Mouse (Mus musculus): Measurements from ENCODE around the gene Fcrlb.

Gene Fcrlb

DNA sequence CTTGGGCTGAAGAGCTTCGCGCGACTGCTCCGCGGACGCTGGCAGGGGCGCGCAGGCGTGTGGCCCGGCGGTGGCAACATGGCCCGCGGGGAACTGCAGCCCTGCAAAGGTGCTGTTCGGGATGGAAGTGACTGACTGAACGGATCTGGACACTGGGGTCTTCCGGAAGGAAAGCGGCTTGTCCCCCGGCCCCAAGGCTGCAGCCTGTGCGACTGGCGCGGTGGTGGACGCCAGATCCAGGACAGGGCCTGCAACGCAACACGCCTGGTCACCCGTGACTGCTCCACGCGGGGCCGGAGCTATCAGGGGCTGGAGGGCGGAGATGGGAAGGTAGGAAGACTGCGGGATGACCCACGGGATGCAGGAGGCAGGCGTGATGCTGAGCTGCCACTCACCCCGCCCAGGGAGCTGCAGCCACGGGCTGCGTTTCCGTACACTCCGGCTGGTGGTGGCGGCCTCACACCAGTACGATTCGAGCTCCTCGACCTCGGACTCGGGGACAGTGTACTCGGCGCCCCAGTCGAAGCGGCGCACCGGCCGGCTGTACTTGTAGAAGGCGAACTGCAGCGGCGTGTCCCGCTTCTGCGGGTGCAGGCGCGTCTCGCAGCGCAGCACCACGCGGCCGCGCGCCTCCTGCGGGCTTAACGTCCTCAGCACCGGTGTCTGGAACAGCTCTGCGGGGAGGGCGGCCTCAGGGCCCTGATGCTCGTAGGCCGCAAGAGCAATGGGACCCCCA is 5.1 kb downstream of the Fcrlb start:
- DNase-seq (ENCODE audit: low read depth, low spot score): peak; percentile 51

DNA sequence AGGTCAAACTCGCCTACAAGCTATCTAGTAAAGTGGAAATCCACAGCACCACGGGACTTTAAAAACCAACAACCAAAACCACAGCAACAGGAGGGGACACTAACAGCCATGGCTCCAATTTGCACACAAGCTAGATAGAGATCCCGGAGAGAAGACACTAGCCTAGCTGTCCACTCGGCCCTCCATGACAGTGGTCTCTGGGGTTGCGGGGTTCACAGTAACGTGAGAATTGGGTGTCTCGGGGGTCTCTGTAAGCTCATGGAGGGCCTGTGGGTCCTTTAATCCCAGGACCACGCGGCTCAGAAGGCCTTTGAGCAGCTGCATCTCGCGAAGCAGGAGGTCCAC is 5.7 kb downstream of the Fcrlb start:
- no peak for DNase-seq (ENCODE audit: low read depth, low spot score)

DNA sequence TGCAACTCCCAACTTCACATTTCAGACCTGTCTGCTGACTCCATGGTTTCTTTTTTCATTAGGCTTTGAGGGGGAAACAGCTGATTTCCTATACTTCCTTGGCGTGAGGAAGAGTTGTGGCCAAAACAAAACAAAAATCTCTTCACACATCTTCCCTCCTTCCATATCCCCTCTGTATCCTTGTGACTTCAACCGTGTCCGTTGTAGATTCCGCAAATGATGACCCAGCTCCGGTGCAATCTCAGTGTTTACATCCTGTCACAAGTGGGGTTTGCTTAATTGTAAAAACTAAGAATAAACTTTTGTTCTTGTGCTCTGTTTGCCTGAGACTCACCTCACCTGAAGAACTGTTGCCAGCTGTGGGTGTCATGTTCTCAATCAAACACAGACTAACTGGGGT is 9.3 kb downstream of the Fcrlb start:
- DNase-seq (ENCODE audit: low read depth, low spot score): no peak

DNA sequence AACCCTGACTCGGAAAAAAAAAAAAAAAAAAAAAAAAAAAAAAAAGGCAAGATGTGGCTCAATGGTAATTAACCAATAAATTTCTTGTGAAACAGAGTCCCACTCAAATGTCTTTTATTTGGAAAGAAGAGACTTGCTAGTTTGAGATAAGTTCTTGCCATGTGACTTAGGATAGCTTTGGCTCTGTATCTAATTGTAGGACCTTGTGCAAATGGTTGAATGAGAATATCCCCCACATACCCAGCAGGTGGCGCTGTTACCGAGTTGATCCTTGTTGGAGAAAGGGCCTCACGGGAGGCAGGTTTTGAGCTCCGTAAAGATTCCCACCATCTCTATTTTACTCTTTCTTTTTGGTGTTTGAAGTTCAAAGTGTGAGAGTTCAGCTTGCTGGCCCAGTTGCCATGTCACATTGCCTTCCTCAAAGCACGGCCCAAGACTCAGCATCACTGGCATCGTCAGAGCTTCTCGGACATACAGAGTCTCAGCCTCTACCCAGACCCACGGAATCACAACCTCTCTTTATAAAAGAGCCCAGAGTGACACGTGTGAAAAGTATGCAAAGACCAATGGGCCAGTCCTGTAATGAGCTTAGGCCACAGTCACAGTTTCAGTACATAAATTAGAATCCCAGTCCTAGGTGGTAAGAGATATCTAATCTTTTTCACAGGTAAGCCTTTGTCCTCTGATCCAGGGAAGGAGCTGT is 11.1 kb downstream of the Fcrlb start:
- DNase-seq (ENCODE audit: low read depth, low spot score): peak; percentile 89

DNA sequence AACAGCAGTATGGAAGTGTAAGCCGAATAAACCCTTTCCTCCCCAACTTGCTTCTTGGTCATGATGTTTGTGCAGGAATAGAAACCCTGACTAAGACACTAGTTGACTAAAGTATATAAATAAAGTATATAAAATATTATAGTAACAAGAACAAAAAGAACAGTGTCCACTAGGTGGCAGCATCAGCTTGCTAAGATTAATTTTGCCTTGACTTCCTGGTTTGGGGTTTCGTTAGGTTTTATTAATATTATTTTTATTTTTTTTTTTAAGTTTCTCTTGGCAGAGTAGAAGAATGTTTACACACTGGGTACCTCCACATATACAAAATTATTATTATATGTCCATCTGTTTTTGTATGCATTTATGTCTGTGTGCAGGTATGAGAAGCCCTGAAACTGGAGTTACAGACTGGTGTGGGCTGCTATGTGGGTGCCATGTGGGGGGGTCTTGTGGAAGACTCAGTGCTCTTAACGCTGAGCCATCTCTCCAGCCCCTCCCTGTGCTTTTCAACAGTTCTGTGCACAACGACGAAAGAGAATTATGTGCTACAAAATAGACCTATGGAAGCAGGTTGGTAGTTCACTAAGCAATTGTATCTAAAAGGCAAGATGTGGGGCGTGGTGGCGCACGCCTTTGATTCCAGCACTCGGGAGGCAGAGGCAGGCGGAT is 11.8 kb downstream of the Fcrlb start:
- peak; percentile 66 for DNase-seq (ENCODE audit: low read depth, low spot score)

DNA sequence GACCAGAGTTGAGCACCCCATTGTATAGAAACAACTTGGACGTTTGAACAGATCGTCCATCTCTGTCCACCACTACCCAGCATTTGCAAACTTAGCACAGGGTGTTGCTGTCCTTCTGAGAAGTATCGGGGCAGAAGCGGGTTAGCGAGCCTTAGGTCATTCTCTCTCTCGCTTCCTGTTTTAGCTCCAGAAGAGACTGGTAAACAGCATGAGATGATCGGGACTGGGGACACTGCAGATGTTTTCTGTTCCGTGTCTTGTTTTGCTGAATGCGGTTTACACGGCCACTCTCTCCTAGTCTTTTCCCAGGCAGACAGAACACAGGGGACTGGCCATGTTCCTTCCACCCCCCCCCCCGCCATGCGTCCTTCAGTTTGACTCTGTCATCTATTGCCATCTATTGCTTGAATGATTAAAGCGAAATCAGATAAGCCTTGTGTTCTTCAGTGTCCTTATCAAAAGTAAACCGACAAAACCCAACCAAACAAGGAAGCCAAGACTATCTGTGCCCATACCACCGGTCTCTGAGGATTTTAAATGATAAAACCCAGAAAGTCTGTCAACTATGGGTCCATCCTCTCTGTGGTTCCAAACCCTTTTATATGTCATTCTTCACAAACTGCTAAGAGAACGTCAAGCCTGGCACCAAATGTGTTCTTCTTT is 14.2 kb downstream of the Fcrlb start:
- DNase-seq (ENCODE audit: low read depth, low spot score): no peak

DNA sequence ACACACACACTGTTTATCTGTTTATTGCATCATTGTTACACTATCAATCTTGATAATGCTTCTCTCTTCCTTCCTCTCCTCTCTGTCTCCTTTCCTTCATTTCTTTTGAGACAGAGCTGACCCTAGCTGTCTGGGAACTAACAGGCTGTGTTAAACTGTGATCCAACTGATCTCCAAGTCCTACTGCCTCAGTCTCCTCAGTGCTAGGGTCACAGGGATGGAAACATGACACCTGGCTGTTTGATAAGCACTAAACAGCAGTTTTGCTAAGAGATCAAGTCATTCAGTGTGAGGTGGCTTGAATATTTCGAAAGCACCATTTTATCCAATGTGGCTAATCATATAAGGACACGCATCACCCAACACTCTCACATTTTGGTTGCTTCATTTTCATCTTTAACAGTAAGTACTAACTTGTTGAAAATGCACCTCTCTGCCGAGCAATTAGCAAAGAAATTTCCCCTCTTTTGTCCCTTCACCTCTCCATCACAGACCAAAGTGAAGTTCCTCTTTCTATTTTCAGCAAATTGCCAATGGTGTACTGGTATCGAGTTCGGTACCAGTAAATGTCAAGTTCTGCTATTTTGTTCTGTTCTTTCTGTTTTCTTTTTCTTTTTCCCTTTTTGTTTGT is 16.0 kb downstream of the Fcrlb start:
- no peak for DNase-seq (ENCODE audit: low read depth, low spot score)

DNA sequence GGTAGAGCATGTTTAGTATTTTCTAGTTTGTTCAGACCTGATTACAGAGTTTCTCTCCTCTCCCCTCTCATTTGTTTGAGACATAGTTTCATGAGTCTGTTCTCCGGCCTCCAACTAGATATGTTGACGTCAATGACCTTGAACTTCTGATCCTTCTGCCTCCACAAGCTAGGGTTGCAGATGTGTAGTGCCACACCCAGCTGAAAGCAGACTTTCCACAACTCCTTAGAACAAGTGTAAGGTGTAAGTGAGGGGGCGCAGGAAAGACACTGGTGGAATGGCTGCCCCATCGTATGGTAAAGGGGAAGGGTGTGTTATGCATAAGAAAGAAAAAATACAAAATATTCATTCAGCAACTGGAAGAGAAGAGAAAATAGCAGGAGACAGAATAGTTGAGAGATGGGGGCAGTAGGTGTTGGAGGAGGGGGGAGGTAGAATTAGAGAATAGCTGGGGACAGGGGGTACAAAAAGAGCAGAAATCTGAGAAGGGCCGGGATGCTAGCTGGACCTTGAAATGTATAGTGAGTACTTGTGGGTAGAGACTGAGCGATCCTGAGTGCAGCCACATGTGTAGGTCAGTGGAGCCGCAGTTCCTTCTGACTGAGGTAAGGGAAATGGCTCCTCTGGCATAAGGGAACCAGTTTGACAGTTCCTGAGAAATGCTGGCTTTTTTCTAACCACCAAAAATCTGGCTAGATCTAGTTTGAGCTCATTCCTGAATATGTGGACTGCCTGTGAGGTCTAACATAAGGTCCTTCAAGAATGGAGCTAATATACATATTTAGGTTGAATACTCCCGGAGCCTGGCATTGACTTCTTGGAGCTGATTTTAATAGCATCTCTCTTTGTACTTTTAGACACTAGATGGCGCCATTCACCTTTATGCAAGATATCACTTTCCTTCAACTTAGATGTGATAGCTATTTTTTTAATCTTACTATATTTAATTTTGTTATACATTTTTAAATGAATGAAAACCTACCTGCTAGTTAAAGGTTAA is 17.8 kb downstream of the Fcrlb start:
- peak; percentile 70 for DNase-seq (ENCODE audit: low read depth, low spot score)

DNA sequence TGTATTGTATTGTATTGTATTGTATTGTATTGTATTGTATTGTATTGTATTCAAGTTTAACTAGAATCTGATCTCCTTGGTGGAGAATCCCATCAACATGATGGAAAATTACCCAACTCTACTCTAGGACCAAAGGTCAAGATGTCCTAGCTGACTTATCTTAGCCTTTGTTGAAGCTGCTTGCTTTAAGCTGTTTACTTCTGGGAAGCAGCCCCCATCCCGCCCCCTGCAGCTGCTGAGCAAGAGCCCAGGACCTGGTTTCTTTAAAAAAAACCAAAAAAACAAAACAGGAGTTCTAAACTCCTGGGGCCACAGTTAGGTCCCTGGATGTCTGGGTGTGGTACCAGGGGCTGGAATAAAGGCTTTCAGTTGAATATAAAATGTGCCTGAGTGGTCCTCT is 20.5 kb downstream of the Fcrlb start:
- no peak for DNase-seq (ENCODE audit: low read depth, low spot score)

DNA sequence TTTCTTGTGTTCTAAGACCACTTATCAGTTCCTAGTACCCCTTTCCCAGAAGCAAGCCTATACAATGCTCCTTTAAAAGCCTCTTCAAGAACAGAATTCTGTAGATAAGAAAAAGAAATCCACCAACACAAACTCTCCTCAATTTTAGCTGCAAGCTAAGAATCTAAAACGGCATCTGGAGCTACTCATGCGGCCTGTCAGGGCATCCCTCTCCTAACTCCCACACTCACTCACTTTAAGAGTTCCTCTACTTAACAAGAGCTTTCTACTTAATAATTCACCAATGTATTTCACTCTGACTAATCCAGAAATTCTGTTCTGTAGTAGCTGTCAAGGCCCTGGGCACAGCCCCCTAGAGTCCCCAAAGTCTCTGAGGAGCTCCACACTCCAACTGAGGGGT is 21.1 kb downstream of the Fcrlb start:
- no peak for DNase-seq (ENCODE audit: low read depth, low spot score)

DNA sequence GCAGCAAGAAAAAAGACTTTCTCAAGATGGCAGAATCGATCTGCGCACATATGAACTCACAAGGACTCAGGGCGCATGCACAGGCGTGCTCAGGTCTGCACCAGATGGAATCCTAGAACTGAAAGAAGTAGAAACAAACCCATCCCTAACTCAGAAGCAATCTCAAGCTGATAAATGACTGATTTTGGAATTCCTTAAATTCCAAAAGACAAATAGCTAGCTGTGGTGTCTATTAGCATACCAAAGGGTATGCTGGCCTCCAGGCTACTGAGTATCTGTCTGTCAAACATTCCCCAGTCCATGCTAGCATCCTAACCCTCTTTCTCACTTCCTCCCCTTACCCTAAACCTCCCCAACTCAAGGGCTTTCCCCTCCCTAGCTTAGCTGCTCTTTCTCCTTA is 23.4 kb downstream of the Fcrlb start:
- DNase-seq (ENCODE audit: low read depth, low spot score): no peak

DNA sequence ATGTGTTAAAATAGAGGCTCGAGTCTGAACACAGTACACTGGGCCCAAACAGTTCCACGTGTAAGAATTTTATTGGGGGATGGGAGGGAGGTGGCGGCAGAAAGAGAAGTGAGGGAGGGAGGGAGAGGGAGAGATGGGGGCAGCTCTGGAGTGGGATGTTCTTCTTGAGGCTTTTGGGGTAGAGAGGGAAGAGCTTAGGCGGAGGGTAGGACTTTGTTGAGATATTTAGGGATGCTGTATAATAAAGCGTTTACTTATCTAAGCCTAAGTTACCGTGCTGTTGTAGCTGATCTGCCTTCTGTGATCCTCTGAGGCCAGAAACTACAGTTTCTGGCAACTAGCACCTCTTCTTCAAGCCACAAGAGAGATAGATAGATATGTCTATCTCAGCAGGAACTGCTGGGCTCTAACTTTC is 26.7 kb downstream of the Fcrlb start:
- DNase-seq (ENCODE audit: low read depth, low spot score): no peak

DNA sequence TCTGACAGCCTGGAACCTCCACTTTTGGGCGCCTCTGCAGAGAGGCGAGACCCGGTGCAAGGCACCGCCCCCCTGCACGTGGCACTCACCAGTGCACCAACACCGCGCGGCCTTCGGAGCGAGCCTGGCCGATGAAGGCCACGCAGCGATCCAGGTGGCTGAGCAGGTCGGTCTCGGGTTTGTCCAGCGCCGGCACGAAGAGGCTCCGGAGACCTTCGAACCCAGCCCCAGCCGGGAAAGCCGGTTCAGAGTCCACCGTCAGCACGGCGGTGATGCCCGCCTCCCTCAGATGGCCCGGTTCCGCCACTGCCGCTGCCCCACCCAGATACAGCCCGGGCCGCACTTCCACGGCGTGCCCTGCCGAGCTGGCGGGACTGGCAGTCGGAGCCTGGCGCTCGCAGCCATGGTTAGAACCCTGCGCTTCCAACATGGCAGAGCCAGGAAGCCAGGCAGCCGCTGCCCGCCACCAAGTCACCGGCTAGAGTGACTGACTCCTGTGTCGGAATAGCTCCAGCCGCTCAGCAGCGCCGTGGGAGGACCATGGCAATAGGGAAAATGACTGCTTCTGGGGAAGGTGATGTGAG is 27.7 kb downstream of the Fcrlb start, which contains the start of the genes Gm26620 and Dusp12:
Gene Gm26620 (plus strand): TSS at position 88 of the 584 bp plus-strand sequence.
Gene Dusp12 (minus strand): TSS at position 563 of the 584 bp plus-strand sequence.
- peak; percentile 86 for DNase-seq (ENCODE audit: low read depth, low spot score)

DNA sequence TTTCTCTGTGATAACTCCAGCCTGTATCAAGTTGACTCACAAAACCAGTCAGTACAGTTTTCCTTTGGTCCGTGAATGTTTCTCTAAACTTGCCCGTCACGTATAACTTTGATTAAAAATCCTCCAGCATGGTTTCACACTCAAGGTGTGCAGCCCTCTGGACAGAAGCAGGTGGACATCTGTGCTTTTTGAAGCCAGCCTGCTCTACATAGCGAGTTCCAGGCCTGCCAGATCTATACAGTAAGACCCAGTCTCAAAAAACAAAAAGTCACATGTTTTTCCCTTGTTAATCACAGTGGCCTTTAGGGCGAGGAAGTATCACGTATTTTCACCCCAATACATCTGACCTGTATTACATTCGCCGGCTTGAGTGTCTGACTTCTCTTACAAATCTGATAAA is 28.4 kb downstream of the Fcrlb start:
- DNase-seq (ENCODE audit: low read depth, low spot score): no peak

DNA sequence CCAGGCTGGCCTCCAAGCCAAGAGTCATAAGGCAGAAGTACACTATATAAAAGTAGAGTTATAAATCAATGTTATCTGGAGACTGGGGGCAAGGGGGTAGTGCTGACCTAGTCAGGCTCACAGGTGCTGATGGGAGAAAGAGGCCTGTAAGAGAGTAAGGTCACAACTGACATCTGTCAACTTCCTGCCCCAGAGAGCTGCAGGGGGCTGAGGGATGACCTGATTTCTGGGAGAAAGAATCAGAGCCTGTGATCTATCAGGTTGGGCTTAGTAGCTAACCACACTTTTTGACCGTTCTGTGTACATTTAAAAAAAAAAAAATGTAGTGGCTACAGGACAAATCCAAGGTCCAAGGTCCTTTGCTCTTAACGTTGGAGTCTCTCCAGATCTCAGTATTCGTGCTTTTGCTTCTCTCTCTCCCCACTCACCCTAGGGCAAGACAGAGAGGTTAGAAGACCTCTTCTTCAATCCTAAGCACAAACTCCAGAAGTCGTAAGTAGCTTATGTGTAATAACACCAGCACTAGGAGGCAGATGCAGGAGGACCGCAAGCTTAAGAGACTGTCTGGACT is 29.7 kb downstream of the Fcrlb start:
- DNase-seq (ENCODE audit: low read depth, low spot score): no peak

DNA sequence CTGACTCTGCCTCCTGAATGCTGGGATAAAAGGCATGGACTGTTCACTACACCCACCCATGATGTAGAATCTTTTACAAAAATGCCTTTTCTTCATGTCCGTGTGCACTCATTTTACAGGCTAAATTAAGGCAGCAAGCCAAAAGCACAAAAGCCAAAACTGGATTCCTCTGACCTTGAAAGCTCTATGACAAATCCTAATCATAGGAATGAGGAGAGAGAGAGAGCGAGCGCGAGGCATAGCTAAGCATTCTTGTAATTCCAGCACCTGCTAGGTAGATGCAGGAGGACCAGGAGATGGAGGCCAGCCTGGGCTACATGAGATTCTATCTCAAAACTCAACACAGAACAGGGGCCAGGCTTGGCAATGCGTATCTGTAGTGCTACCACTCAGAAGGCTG is 35.8 kb downstream of the Fcrlb start:
- no peak for DNase-seq (ENCODE audit: low read depth, low spot score)

DNA sequence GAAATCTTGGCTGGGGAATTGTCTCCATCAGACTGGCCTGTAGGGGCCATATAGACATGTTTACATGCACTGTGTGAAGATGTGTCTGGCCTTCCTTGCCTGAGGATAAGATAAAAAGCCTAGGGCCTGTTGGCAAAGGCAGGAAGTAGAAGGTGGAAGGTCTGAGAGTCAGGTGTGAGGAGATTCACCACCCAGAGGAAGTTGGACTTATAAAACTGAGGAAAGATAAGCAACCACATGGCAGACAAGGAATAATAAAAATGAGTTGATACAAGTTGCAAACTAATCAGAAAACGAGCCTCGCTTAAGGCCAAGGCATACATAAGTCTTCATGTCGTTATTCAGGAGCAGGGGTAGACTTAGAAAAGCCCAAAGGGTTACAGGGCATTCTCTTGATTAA is 37.1 kb downstream of the Fcrlb start:
- no peak for DNase-seq (ENCODE audit: low read depth, low spot score)

DNA sequence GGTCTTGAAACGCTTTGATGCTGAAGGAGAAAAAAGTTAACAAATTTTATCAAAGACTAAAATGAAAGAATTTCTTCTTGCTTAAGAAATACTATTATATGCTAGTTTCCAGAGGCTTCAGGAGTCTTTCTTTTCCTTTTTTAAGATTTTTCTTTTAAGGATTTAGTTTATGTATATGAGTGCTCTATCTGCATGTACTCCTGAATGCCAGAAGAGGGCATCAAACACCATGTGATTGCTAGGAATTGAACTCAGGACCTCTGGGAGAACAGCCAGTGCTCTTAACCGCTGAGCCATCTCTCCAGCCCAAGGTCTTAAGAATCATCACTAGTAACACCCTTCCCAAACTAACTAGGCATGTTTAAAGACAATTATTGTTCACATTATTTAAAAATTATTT is 40.8 kb downstream of the Fcrlb start:
- DNase-seq (ENCODE audit: low read depth, low spot score): no peak

DNA sequence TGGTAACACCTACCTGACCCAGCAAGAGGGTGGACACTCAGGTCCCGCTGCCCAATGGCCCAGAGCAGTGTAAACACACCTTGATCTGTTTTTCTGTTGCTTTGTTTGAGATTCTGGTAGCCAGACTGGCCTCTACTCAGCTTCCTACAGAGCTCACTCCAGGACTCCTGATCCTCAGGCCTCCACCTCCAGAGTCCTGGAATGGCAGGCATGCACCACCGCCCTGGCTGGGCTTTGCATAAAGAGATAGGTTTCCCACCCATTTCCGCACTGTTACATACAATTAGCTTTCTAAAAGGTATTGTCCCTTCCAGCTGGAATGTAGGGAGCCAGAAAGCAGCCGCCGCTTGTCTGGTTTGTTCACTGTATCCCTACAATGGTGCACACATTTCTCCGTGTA is 41.3 kb downstream of the Fcrlb start:
- no peak for DNase-seq (ENCODE audit: low read depth, low spot score)

DNA sequence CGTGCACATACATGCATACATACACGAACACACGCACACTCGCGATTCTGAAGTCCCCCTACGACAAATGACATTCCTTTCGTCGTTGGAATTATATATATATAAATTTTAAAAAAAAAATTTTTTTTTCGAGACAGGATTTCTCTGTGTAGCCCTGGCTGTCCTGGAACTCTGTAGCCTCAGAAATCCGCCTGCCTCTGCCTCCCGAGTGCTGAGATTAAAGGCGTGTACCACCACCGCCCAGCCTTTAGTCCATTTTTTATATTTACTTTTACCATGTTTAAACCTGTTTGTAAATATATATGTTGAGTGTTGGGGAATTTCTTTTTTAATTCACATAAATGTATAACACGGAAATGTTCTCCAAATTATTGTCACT is 43.8 kb downstream of the Fcrlb start:
- DNase-seq (ENCODE audit: low read depth, low spot score): no peak

All from mesoderm, embryonic 11.5 days (tissue).